Mouse (Mus musculus) T-helper 17 cell (primary cell): Measurements from ENCODE around the gene Deup1.

Experiments used
- in situ Hi-C, 2 experiments: fragments of 300-600 bp; cut with MboI, MseI; formaldehyde crosslinking; loops; 1 replicate in 1 of 2; 2 replicates in 1 of 2; pipeline ENCODE4 v1.15.1; 2025; ENCODE audit warnings: high pct_unique_total_duplicates in 2 of 2

The Deup1 gene

GRCm38 (mm10) chr9:15627785-15628287, at the start of gene Deup1:
Gene Deup1, minus strand, starts transcription at chr9:15627933.
- in situ Hi-C loops = no loop called here

- in situ Hi-C loops = loop anchor here in 1 of 2 experiments (25.0 kb wide), 1 partner anchor 990 kb away; no protein-coding TSS in a partner anchor
These were observed 44.5 kb upstream of the Deup1 start for GRCm38 (mm10) chr9:15672251-15672650.

DNA sequence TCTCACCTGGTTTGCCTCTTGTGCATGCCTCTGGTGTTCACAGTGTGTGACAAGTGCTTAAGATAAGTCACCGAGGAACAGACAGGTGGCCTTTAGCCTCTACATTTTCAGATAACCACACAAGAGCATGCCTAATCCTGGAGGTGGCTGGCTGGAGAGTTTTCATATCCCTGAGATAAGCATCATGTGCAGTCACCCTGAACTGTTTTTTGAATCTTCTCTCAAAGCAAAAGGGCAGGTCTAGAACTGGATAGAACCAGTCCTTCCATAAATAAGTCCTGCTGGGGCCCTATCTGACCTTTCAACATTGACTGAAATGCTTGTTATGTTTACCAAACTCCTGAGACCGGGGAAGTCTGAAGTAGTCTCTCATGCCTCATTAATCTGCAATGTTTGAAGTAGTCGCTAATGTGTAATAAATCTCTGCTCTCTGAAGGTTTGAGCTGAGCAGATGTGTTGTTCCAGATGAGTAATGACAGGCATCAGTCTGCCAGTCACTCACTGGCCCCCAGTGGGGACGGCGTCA, 42.3 kb upstream of the Deup1 start:
- in situ Hi-C loops = loop anchor here in 1 of 2 experiments (25.0 kb wide), 1 partner anchor 992 kb away; no protein-coding TSS in a partner anchor

GRCm38 (mm10) chr9:15669452-15669851, 41.7 kb upstream of the Deup1 start:
- in situ Hi-C loops = loop anchor here in 1 of 2 experiments (5.0 to 25.0 kb wide), 2 partner anchors 302 to 993 kb away; no protein-coding TSS in a partner anchor

GRCm38 (mm10) chr9:15664606-15665005, 36.9 kb upstream of the Deup1 start:
- in situ Hi-C loops = loop anchor here in 1 of 2 experiments (5.0 to 25.0 kb wide), 2 partner anchors 297 to 998 kb away; no protein-coding TSS in a partner anchor

GRCm38 (mm10) chr9:15659069-15659468, 31.3 kb upstream of the Deup1 start:
- in situ Hi-C loops = loop anchor here in 1 of 2 experiments (25.0 kb wide), 1 partner anchor 1003 kb away; no protein-coding TSS in a partner anchor

DNA sequence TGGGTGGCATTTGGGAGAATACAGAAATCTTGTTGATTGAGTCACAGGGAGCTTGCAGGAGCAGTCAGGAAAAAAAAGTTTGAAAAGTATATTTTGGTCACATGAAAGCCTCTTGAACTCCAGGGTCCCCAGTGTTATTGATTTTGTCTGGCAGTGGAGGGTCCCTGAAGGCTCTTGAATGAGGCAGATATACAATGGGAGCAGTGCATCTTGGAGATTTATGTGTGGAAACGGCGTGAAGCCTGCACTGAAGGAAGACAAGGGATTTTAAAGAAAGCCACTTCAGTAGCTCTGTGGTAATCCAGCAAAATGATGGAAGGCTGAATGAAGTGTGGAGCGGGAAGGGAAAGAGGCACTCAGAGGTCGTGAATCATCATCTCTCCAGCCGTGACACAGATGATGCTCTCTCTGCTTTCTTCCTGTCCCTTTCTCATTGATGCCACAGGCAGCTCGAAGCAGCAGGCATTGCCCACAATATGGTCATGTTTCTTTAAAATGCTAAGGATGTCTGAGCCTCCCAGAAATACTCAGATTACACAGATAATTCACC, 30.6 kb upstream of the Deup1 start:
- in situ Hi-C loops = loop anchor here in 1 of 2 experiments (25.0 kb wide), 1 partner anchor 1004 kb away; no protein-coding TSS in a partner anchor

DNA sequence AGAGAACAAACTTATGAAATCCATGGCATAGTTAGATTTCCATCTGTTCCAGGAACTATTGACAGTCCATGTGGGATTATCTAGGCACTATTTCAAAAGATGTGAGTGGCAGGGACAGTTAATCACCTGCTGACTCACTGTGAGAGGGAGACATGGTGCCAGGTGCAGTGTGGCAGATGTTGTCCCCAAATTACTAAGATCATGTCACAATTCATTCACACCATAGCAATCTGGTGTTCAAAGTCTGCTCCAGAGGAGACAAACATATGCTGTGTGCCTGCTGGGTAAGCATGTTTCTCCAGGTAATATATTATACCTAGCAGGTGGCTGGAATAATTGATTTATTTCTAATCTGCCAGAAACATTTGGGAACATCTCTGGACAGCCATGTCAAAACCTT, 25.3 kb upstream of the Deup1 start:
- in situ Hi-C loops = loop anchor here in 1 of 2 experiments (25.0 kb wide), 1 partner anchor 1009 kb away; no protein-coding TSS in a partner anchor

GRCm38 (mm10) chr9:15649977-15650376, 22.2 kb upstream of the Deup1 start:
- in situ Hi-C loops = loop anchor here in 1 of 2 experiments (25.0 kb wide), 1 partner anchor 1012 kb away; no protein-coding TSS in a partner anchor

DNA sequence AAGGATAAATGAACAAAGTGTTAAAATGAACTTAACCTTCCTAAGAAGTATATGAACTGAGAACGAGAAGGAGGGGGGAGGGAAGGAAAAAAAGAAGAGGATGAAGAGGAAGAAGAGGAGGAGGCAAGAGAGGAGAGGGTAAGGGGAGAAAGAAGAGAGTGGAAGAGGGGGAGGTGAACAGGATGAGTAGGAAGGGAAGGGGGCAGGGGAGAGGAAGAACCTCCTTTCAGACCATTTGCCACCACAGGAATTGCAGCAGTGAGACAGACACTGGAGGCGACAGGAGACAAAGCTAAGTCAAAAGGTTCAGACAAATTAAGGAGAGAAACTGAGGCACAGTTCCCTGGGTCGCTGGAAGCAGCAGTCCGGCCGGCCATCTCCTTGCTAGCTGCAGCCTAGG, 349 bp downstream of the Deup1 start:
- in situ Hi-C loops = no loop called here

- in situ Hi-C loops = no loop called here
These were observed 3.0 kb downstream of the Deup1 start for GRCm38 (mm10) chr9:15624739-15625138.

DNA sequence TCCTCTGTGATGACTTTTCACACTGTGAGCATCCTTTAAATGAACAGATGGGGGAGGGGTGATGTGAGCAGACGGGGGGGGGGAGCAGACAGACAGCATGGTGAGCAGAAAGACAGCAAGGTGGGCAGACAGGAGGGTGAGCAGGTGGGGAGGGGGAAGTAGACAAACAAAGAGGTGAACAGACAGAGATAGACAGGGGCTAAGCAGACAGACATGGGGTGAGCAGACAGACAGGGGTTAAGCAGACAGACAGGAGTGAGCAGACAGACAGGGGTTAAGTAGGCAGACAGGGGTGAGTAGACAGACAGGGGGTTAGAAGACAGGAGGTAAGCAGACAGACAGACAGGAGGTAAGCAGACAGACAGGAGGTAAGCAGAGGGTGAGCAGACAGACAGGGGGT, 8.0 kb downstream of the Deup1 start:
- in situ Hi-C loops = no loop called here

- in situ Hi-C loops = no loop called here
These were observed 8.6 kb downstream of the Deup1 start for GRCm38 (mm10) chr9:15619020-15619590.

DNA sequence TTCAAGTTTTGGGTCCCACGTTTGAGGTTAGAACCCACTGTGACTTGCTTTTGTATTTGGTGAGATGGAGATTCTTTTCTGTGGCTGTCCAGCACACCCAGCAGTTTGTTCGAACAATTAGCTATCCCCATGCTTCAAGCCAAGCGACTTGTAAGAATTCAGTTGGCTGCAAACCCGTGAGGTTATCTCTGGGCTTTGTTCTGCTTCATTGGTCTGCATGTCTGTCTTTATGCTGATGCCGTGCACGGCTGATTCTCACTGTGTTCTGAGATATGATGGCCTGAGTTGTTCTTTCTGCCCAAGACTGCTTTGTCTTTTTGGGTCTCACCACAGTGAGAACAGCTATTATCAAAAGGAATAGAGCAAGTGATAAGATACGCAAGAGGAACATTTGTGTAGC, 10.7 kb downstream of the Deup1 start:
- in situ Hi-C loops = no loop called here

DNA sequence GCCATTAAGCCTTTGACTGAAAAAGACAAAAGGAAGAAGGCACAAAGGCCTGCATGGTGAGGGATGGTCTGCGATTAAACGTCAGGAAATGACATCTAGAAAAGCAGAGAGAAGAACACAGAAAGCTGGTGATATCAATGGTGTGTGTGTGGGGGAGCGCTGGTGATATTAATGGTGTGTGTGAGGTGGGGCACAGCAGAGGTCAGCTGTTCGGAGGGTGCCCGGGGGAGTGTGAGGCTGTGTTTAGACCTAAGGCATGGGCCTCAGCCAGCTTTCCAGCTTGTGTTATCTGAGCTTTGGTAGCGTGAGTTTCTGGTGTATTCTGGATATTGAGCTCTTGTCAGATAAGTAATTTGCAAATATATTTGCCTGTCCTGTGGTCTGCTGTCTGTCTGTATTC, 11.3 kb downstream of the Deup1 start:
- in situ Hi-C loops = no loop called here

DNA sequence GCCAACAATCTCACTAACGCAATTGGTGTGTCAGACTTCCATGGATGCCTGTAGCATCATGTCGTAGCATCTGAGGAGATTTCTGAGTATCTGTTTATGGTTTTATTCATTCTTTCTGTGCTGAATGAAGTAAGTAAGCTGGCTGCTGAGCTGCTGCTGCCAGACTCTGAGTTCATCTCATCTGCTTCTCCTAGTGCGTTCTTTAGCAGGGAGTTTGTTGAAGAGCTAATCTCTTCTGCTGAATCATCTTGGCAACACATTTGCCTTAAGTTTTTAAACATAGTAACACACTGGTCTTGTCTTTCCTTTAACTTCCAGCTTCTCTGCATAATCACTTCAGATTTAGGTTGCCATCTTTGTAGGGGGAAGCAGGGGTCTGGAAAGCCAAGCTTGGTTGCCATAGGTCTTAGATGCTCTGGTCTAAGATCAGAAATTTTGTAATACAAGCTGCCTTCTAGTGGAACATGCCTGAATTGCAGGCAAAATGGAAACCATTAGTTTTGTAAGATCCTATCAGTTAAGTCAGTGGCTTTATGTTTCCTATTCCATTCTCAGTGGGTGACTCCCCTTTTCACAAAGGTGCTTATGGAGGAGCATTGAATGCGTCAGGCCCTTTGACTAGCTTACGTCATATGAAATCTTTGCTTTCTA, 18.3 kb downstream of the Deup1 start:
- in situ Hi-C loops = loop anchor here in 1 of 2 experiments (10.0 kb wide), 2 partner anchors 115 to 245 kb away; partner anchors contain the start of gene Smco4

DNA sequence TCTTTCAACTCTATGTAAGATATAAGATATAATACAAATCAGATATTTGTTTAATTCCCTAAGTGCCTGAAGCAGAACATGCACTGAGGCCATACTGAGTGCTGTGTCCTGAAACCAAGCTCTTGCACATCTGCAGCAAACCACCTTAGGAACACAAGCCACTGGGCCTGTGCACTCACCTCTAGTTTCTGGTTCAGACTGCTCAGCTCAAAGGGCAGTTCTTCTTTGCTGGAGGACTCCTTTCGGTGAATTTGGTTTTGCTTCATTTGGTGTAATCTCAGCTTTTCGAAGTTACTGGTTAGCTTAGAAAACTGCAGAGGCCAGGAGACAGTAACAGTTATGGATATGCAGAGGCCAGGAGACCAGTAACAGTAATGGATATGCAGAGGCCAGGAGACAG, 20.1 kb downstream of the Deup1 start:
- in situ Hi-C loops = loop anchor here in 1 of 2 experiments (10.0 kb wide), 2 partner anchors 113 to 243 kb away; partner anchors contain the start of gene Smco4

- in situ Hi-C loops = loop anchor here (5.0 to 10.0 kb wide), 3 partner anchors 108 to 238 kb away; partner anchors contain the start of gene Smco4 (in 2 of the 2)
These were observed 24.6 kb downstream of the Deup1 start for GRCm38 (mm10) chr9:15603156-15603555.

GRCm38 (mm10) chr9:15600859-15601540, 26.7 kb downstream of the Deup1 start:
- in situ Hi-C loops = loop anchor here (5.0 to 10.0 kb wide), 3 partner anchors 106 to 236 kb away; partner anchors contain the start of gene Smco4 (in 2 of the 2)

- in situ Hi-C loops = loop anchor here (5.0 to 10.0 kb wide), 3 partner anchors 106 to 236 kb away; partner anchors contain the start of gene Smco4 (in 2 of the 2)
These were observed 27.4 kb downstream of the Deup1 start for GRCm38 (mm10) chr9:15600156-15600858.
